10 mouse cellular contexts compared by ENCODE assay signal in the genomic region with DNA sequence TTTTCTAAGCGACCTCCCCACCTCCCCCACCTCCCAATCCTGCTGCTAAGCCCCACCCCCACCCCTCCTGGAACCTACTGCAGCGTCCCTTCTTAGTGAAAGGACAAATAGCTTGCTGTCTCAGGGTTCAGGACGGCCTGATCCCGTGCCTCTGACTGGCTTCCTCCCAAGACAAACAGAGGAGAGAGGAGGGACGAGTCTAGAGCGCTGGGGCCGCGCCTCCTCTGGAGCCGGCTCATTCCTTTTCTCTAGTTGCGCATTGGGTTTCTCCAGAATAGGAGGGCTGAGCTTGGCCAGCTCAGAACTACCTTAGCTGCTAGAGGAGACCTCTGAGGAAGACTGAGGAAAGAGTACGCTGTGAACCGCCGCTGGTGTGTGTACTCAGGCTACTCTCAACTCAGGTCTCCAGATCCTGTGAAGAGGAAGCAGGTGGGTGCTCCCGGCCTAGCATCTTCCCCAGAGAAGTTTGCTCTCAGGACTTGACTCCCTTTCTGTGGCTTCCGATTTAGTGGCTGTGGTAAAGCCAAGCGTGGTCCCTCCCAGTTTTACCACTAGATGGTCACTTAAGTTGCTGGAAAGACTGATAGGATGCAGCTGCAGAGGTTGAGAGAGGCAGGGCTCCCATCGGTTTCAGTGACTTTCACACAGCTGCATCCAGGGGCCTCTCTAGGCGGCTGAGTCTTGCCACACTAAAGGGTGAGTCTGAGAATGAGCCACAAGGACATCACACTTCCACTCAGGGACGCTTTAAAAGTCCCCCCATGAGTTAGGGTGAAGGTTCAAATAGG. TPM values are rescaled to one million over a fixed set of nuclear protein-coding genes. Genes with fewer than 3 reads are reported as not detected.
A peak's percentile ranks its signal among the peaks of the same experiment; 100 is the strongest.
DNase-seq lines count a peak whose midpoint lies in the region; ATAC-seq and TF ChIP-seq lines count a peak whose summit lies in the region.
"Had no signal": no experiment of that assay in that cellular context is flagged by ENCODE, and none has a peak within 500 bp of the region (broad histone marks: within the 10 kb centered on the region; RNA-seq: fewer than 3 reads in every experiment).

No protein-coding gene starts in this region.

- peaks cover 2% of the 10 kb centered on the region for H3K27me3 ChIP-seq in midbrain, embryonic 11.5 days (ENCODE audit: control insufficient read depth, insufficient read depth, low read length)
- H3K27me3 ChIP-seq in midbrain, embryonic 15.5 days (replicated peaks), result peaks cover 39% of the 10 kb centered on the region
- H3K27me3 ChIP-seq in heart, embryonic 13.5 days (replicated peaks), result peaks cover 87% of the 10 kb centered on the region
- peaks cover 15% of the 10 kb centered on the region; the same call in 1 of the 2 replicates for H3K27me3 ChIP-seq in midbrain, postnatal 0 days (ENCODE audit: insufficient read depth, low read length)

- no peak overlapping the region for H3K4me3 ChIP-seq in midbrain, embryonic 11.5 days (ENCODE audit: low read depth, low read length)
- H3K4me3 ChIP-seq in midbrain, embryonic 15.5 days, result no peak overlapping the region
- no peak overlapping the region for H3K4me3 ChIP-seq in heart, embryonic 13.5 days
- no peak overlapping the region for H3K4me3 ChIP-seq in midbrain, postnatal 0 days (ENCODE audit: low read depth, low read length)

- H3K4me1 ChIP-seq in midbrain, embryonic 11.5 days (ENCODE audit: control insufficient read depth, insufficient read depth, low read length), result no peaks in the 10 kb centered on the region
- H3K4me1 ChIP-seq in midbrain, embryonic 15.5 days, result no peaks in the 10 kb centered on the region
- H3K4me1 ChIP-seq in heart, embryonic 13.5 days, result 0 out of 2 replicates have a peak, but pooled peaks cover 6% of the 10 kb centered on the region
- H3K4me1 ChIP-seq in midbrain, postnatal 0 days (ENCODE audit: insufficient read depth, low read length), result no peaks in the 10 kb centered on the region

- H3K4me2 ChIP-seq in midbrain, embryonic 11.5 days, result no peak overlapping the region
- no peak overlapping the region for H3K4me2 ChIP-seq in midbrain, embryonic 15.5 days
- H3K4me2 ChIP-seq in heart, embryonic 13.5 days, result peak overlapping the region; percentile 28
- no peak overlapping the region for H3K4me2 ChIP-seq in midbrain, postnatal 0 days (ENCODE audit: low read depth, low read length, poor library complexity, severe bottlenecking)

- DNase-seq in midbrain, embryonic 11.5 days (ENCODE audit: low spot score, missing footprints), result peak; percentile 85
- DNase-seq in adrenal gland, adult 2 months, result peak; percentile 67
- DNase-seq in layer of hippocampus, adult 8-10 months (ENCODE audit: low spot score in 2 of 2), result peak; percentile 54
- peak; percentile 59 for DNase-seq in testis, postnatal 10 days (ENCODE audit: low spot score)
- DNase-seq in midbrain, postnatal 0 days (ENCODE audit: low spot score), result no peak
- no peak for DNase-seq in gastrocnemius, adult 8-10 months (ENCODE audit: low spot score in 2 of 2)

- no peaks in the 10 kb centered on the region for H3K36me3 ChIP-seq in midbrain, embryonic 11.5 days (ENCODE audit: control insufficient read depth, insufficient read depth, low read length)
- H3K36me3 ChIP-seq in midbrain, embryonic 15.5 days (replicated peaks), result no peaks in the 10 kb centered on the region
- H3K36me3 ChIP-seq in heart, embryonic 13.5 days, result no peaks in the 10 kb centered on the region
- H3K36me3 ChIP-seq in midbrain, postnatal 0 days (ENCODE audit: insufficient read depth, low read length), result no peaks in the 10 kb centered on the region

- no peak overlapping the region for H3K9ac ChIP-seq in midbrain, embryonic 11.5 days (ENCODE audit: low read length)
- no peak overlapping the region for H3K9ac ChIP-seq in midbrain, embryonic 15.5 days
- H3K9ac ChIP-seq in heart, embryonic 13.5 days, result 0 out of 2 replicates have a peak overlapping the region, but pooled peaks have one; percentile 6
- H3K9ac ChIP-seq in midbrain, postnatal 0 days (replicated peaks; ENCODE audit: low read length, poor library complexity, severe bottlenecking), result no peak overlapping the region

- H3K27ac ChIP-seq in midbrain, embryonic 11.5 days (ENCODE audit: low read depth, low read length), result no peak overlapping the region
- H3K27ac ChIP-seq in midbrain, embryonic 15.5 days, result no peak overlapping the region
- no peak overlapping the region for H3K27ac ChIP-seq in heart, embryonic 13.5 days (replicated peaks)
- H3K27ac ChIP-seq in midbrain, postnatal 0 days (ENCODE audit: low read depth, low read length), result no peak overlapping the region

- H3K9me3 ChIP-seq in midbrain, embryonic 11.5 days (ENCODE audit: control insufficient read depth, low read length), result peaks cover 6% of the 10 kb centered on the region; the same call in 1 of the 2 replicates
- no peaks in the 10 kb centered on the region for H3K9me3 ChIP-seq in midbrain, embryonic 15.5 days
- H3K9me3 ChIP-seq in heart, embryonic 13.5 days, result peaks cover 9% of the 10 kb centered on the region
- H3K9me3 ChIP-seq in midbrain, postnatal 0 days (ENCODE audit: low read length), result no peaks in the 10 kb centered on the region

- WGBS in midbrain, embryonic 11.5 days, result 23% methylated on average over 19 of the region's 19 CpGs
- WGBS in midbrain, embryonic 15.5 days, result 21% methylated on average over 19 of the region's 19 CpGs
- 10% methylated on average over 19 of the region's 19 CpGs for WGBS in heart, embryonic 13.5 days
- WGBS in midbrain, postnatal 0 days, result 23% methylated on average over 19 of the region's 19 CpGs

- no peak for TF ChIP-seq CTCF in midbrain, postnatal 0 days (IDR thresholded peaks at IDR 0.05)

- no peak for ATAC-seq in midbrain, embryonic 11.5 days (ENCODE audit: low FRiP score)
- no peak for ATAC-seq in midbrain, embryonic 15.5 days (replicated peaks)
- no peak for ATAC-seq in heart, embryonic 13.5 days (ENCODE audit: extremely low read depth, insufficient number of reproducible peaks, low FRiP score, low TSS enrichment)
- ATAC-seq in midbrain, postnatal 0 days (ENCODE audit: low FRiP score), result no peak

RNA-seq across cellular contexts. Expression of gene Hapln2, which starts 3.4 kb away (rescaled TPM):
- 0.11 TPM in 1 of 2 replicates, not detected in the other for polyA plus RNA-seq in midbrain, embryonic 11.5 days (2014; fragmentation: Nextera tagmentation; extraction: Ambion mirVana)
- 0.71 and 0.82 TPM in 2 replicates for polyA plus RNA-seq in midbrain, embryonic 15.5 days (2015; fragmentation: Nextera tagmentation; extraction: Ambion mirVana)
- total RNA-seq in adrenal gland, adult 2 months (2021), result not detected
- polyA plus RNA-seq in adrenal gland, adult 2 months (2012; rRNA removed), result 0.65 TPM in 1 of 2 replicates, not detected in the other
- polyA plus RNA-seq in heart, embryonic 13.5 days (2015; fragmentation: Nextera tagmentation; extraction: Ambion mirVana), result not detected in 2 replicates
- total RNA-seq in layer of hippocampus, adult 8-10 months (2022), result 10 to 100 TPM; 26.0 to 34.3 (median 29.3) TPM
- total RNA-seq in midbrain, postnatal 0 days (2014; rRNA removed), result 2.4 and 3.0 TPM in 2 replicates
- 0.83 and 0.85 TPM in 2 replicates for polyA plus RNA-seq in midbrain, postnatal 0 days (2015; fragmentation: Nextera tagmentation; extraction: Ambion mirVana)
- total RNA-seq in gastrocnemius, adult 8-10 months (2022), result under 1 TPM in 1 of 4 experiments, not detected in 3; 0.11 TPM
- total RNA-seq: hematopoietic stem cell, adult 5-6 weeks had no signal
- polyA plus RNA-seq: neural tube, embryonic 11.5 days had no signal

RNA-seq across cellular contexts. Expression of gene Gpatch4, which starts 12.1 kb away (rescaled TPM):
- 31.8 and 32.9 TPM in 2 replicates for polyA plus RNA-seq in midbrain, embryonic 11.5 days (2014; fragmentation: Nextera tagmentation; extraction: Ambion mirVana)
- 32.0 and 35.3 TPM in 2 replicates for polyA plus RNA-seq in midbrain, embryonic 15.5 days (2015; fragmentation: Nextera tagmentation; extraction: Ambion mirVana)
- 10 to 100 TPM; 13.9 to 16.6 TPM for total RNA-seq in adrenal gland, adult 2 months (2021)
- 2.3 and 3.5 TPM in 2 replicates for polyA plus RNA-seq in adrenal gland, adult 2 months (2012; rRNA removed)
- 18.7 and 20.9 TPM in 2 replicates for polyA plus RNA-seq in heart, embryonic 13.5 days (2015; fragmentation: Nextera tagmentation; extraction: Ambion mirVana)
- 10 to 100 TPM; 14.0 to 19.9 (median 16.1) TPM for total RNA-seq in layer of hippocampus, adult 8-10 months (2022)
- total RNA-seq in midbrain, postnatal 0 days (2014; rRNA removed), result 7.8 and 18.5 TPM in 2 replicates
- 32.3 and 35.7 TPM in 2 replicates for polyA plus RNA-seq in midbrain, postnatal 0 days (2015; fragmentation: Nextera tagmentation; extraction: Ambion mirVana)
- 10 to 100 TPM; 24.2 to 30.2 (median 25.5) TPM for total RNA-seq in gastrocnemius, adult 8-10 months (2022)

RNA-seq across cellular contexts. Expression of gene Naxe, which starts 27.5 kb away (rescaled TPM):
- polyA plus RNA-seq in midbrain, embryonic 11.5 days (2014; fragmentation: Nextera tagmentation; extraction: Ambion mirVana), result 126 and 128 TPM in 2 replicates
- 158 and 159 TPM in 2 replicates for polyA plus RNA-seq in midbrain, embryonic 15.5 days (2015; fragmentation: Nextera tagmentation; extraction: Ambion mirVana)
- 100 to 1,000 TPM; 142 to 155 TPM for total RNA-seq in adrenal gland, adult 2 months (2021)
- polyA plus RNA-seq in adrenal gland, adult 2 months (2012; rRNA removed), result 79.6 and 113 TPM in 2 replicates
- polyA plus RNA-seq in heart, embryonic 13.5 days (2015; fragmentation: Nextera tagmentation; extraction: Ambion mirVana), result 144 and 156 TPM in 2 replicates
- 10 to 100 TPM; 67.5 to 89.0 (median 81.9) TPM for total RNA-seq in layer of hippocampus, adult 8-10 months (2022)
- total RNA-seq in midbrain, postnatal 0 days (2014; rRNA removed), result 85.2 and 123 TPM in 2 replicates
- polyA plus RNA-seq in midbrain, postnatal 0 days (2015; fragmentation: Nextera tagmentation; extraction: Ambion mirVana), result 166 and 176 TPM in 2 replicates
- 10 to 100 TPM; 49.1 to 56.1 (median 50.4) TPM for total RNA-seq in gastrocnemius, adult 8-10 months (2022)

RNA-seq across cellular contexts. Expression of gene Bcan, which starts 30.8 kb away (rescaled TPM):
- polyA plus RNA-seq in midbrain, embryonic 11.5 days (2014; fragmentation: Nextera tagmentation; extraction: Ambion mirVana), result 0.37 and 0.44 TPM in 2 replicates
- polyA plus RNA-seq in midbrain, embryonic 15.5 days (2015; fragmentation: Nextera tagmentation; extraction: Ambion mirVana), result 53.4 and 62.8 TPM in 2 replicates
- 10 to 100 TPM; 52.6 to 54.9 TPM for total RNA-seq in adrenal gland, adult 2 months (2021)
- 127 and 132 TPM in 2 replicates for polyA plus RNA-seq in adrenal gland, adult 2 months (2012; rRNA removed)
- polyA plus RNA-seq in heart, embryonic 13.5 days (2015; fragmentation: Nextera tagmentation; extraction: Ambion mirVana), result 0.07 TPM in 1 of 2 replicates, not detected in the other
- 100 to 1,000 TPM; 257 to 304 (median 278) TPM for total RNA-seq in layer of hippocampus, adult 8-10 months (2022)
- 248 and 284 TPM in 2 replicates for total RNA-seq in midbrain, postnatal 0 days (2014; rRNA removed)
- polyA plus RNA-seq in midbrain, postnatal 0 days (2015; fragmentation: Nextera tagmentation; extraction: Ambion mirVana), result 180 and 212 TPM in 2 replicates
- under 1 TPM in 1 of 4 experiments, not detected in 3; 0.15 TPM for total RNA-seq in gastrocnemius, adult 8-10 months (2022)
- total RNA-seq: hematopoietic stem cell, adult 5-6 weeks had no signal

RNA-seq across cellular contexts. Expression of gene Ttc24, which starts 47.3 kb away (rescaled TPM):
- not detected in 2 replicates for polyA plus RNA-seq in midbrain, embryonic 11.5 days (2014; fragmentation: Nextera tagmentation; extraction: Ambion mirVana)
- polyA plus RNA-seq in midbrain, embryonic 15.5 days (2015; fragmentation: Nextera tagmentation; extraction: Ambion mirVana), result not detected in 2 replicates
- total RNA-seq in adrenal gland, adult 2 months (2021), result not detected
- polyA plus RNA-seq in adrenal gland, adult 2 months (2012; rRNA removed), result not detected in 2 replicates
- polyA plus RNA-seq in heart, embryonic 13.5 days (2015; fragmentation: Nextera tagmentation; extraction: Ambion mirVana), result not detected in 2 replicates
- not detected for total RNA-seq in layer of hippocampus, adult 8-10 months (2022)
- total RNA-seq in midbrain, postnatal 0 days (2014; rRNA removed), result not detected in 2 replicates
- not detected in 2 replicates for polyA plus RNA-seq in midbrain, postnatal 0 days (2015; fragmentation: Nextera tagmentation; extraction: Ambion mirVana)
- not detected for total RNA-seq in gastrocnemius, adult 8-10 months (2022)
- total RNA-seq: hematopoietic stem cell, adult 5-6 weeks had no signal
- polyA plus RNA-seq: neural tube, embryonic 11.5 days had no signal

Comparison
In these comparisons a context has a peak if more than half of its experiments do, and no peak if none do; other contexts are left out.
1. DNase-seq: peak in midbrain, embryonic 11.5 days (single experiment), adrenal gland, adult 2 months (single experiment), layer of hippocampus, adult 8-10 months (2 of 2) and testis, postnatal 10 days (single experiment); none in midbrain, postnatal 0 days (single experiment) and gastrocnemius, adult 8-10 months (0 of 2).